Mouse (Mus musculus) thymus, adult 2 months (tissue): ENCODE measurements at regions not wholly inside any gene's neighbourhood (a gene's known extent, or its start where the extent isn't known, plus 50 kb on each side); places are given as distances from the start of the nearest gene placed in this dataset.

ENCODE experiments used
- CTCF ChIP-seq: fragments of 200-500 bp; IDR thresholded peaks from 2 replicates; pipeline ENCODE4 v1.5.1; 2012; ENCODE audit warnings: mild to moderate bottlenecking, control low read depth, low read length, moderate library complexity, borderline replicate concordance; ENCODE audit not compliant: control insufficient read depth, poor library complexity, insufficient read depth; ENCODE audit errors: extremely low read depth
- POLR2A ChIP-seq: fragments of 200-500 bp; IDR thresholded peaks from 2 replicates; pipeline ENCODE4 v1.6.1; 2012; ENCODE audit warnings: mild to moderate bottlenecking, low read length, control low read depth, moderate library complexity; ENCODE audit not compliant: control insufficient read depth, poor library complexity, insufficient read depth; ENCODE audit errors: extremely low read depth

- TF ChIP-seq POLR2A = no peak
- no peak for TF ChIP-seq CTCF
Measured at GRCm38 (mm10) chr14:90367256-90367936, 1896.2 kb upstream of the Pcdh20 start.
